Mouse (Mus musculus): Measurements from ENCODE around the gene Xylt1. TPM values are rescaled to one million over a fixed set of nuclear protein-coding genes. Genes with fewer than 3 reads are reported as not detected.

Gene Xylt1
- total RNA-seq (2021), result 1 to 10 TPM; 1.8 to 2.4 TPM
- long read RNA-seq, experiment 1, result 0 reads
- long read RNA-seq, experiment 2, partial matches to known transcripts, result 0 of 1 reads
- long read RNA-seq, experiment 2, other reads (novel, unspliced or antisense), result 1 of 1 reads

DNA sequence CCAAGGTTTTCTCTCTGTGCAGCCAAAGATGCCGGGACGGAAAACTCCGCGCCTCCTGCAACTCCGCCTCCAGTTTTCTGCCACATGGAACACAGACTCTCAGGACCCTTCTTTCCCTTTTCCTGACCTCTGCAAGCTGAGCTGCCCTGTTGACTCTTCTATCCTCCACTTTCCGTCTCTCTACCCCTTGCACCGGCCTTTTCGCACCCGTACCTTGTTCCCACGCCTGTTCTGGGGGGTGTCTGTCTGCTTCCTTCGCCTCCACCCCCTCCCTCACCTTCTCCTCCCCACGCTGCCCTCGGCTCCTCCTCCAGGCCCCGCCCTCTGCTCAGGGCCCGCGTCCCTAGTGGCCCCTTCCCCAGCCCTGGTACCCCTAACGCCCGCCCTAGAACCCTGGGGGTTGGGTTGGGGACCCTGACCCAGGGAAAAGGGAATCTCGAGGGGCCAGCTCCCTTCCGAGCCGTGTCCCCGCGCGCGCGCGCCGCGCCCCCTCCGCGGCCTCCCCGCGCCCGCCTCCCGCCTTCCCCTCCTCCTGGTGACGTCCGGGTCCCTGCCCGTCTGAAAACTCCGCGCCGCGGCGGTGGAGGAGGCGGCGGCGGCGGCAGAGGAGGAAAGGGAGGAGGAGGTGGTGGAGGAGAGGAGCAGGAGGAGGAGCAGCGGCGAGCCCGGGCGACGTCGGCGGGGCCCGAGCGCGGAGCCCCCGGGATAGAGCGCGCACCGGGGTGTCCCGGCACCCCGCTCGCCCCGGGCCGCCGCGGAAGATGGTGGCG, at the start of gene Xylt1:
Gene Xylt1 (plus strand): TSS at position 562 of the 770 bp plus-strand sequence.
- DNase-seq, result peak; percentile 85 to 90

DNA sequence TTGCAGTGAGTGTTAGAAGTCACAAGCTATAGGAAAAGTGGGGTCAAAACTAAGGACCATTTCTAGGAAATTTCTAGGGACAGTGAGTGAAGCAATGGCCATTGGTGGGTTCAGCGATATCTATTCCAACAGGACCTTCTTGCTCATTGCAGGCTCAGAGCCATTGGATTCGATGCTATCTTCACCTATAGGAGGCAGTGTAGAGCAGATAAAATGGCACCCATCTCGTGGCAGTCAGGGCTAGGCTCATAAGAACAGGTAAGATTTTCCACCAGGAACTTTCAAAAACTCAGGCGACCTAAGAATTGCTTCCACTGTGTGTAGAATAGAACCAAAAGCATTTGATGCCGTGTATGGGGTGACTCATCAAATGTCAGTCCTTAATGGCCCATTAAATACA, 46.8 kb upstream of the Xylt1 start:
- no peak for DNase-seq

DNA sequence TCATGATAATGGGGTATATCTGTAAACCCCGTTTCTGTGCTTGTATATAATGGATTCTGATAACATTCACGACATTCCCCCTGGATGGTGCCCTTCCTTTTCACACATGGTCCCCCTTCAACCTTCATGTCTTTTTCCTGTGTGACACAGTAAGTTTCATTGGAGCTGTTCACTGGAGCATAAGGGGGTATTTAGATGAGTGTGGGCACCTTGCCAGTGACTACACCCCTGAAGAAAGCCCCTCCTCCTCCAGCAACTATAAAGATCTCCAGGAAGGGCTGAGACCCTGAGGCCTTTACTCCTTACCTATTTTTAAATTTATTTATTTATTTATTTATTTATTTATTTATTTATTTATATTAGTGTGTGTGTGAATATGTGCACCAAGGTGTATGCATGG, 24.5 kb upstream of the Xylt1 start:
- DNase-seq, result no peak

DNA sequence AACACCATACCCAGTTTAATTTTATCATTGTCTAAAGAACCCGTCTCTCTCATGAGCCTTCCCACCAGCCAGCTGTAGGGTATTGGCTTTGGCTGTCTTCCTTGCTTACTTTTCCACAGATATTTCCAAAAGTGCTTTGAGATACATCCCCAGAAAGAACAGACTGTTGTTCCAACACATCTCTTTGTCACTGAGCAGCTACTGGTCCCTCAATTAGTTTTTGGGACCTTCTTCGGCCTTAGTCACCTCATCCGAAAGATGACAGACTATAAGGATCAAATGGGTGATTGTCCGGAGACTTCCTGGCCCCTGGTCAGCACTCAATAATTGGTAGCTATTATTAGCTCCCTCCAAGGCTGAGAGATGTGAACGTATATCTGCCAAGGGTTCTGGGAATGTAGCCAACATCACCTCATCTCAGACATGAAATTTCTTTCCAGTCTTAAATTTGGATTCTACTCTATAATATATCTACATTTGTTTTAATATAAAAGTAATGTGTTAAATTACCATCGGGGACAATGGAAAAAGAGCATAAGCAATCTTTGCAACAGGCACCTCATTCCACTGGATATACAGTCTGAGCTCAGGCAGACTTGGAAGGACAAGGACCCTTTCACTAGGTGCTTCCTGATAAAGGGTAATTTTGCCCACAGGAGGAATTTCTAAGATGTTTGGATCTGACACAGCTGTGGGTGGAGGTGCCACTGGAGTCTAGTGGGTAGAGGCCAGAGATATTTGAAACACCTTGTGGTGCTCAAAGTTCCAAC, 23.2 kb upstream of the Xylt1 start:
- no peak for DNase-seq

DNA sequence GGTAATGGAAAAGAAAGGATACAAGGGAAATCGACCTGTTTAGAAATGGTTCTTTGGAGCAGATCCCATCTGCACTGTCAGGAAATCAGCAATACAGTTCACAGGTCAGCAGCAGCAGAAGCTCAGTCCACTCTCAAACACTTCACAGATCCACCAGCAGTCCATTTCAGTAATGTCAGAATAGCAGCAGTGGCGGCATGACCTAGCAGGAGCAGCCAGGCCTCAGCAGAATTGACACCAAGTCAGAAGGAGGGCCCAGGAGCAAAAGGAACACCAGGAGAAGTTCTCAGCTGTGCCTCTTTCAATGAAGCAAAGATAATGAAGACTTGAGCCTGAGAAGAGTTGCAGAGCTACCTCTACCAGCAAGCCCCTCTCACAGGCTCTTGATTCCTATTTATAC, 19.5 kb upstream of the Xylt1 start:
- no peak for DNase-seq

DNA sequence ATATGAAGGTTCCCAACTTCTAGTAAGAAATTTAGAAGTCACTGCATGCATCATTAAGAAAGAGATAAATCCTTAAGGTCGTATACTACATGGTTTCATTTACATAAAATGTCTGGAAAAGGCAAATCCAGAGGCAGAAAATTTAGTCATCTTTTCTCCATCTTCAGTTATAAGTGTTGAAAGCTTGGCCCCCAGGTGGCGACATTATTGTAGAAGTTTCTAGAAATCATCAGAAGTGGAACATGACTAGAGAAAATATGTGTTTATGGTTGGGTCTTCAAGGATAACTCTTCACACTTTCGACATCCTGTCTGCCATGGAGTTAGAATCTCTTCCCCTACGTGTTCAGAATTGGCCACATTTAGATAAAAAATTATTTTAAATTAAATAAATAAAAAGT, 18.3 kb upstream of the Xylt1 start:
- DNase-seq, result no peak

DNA sequence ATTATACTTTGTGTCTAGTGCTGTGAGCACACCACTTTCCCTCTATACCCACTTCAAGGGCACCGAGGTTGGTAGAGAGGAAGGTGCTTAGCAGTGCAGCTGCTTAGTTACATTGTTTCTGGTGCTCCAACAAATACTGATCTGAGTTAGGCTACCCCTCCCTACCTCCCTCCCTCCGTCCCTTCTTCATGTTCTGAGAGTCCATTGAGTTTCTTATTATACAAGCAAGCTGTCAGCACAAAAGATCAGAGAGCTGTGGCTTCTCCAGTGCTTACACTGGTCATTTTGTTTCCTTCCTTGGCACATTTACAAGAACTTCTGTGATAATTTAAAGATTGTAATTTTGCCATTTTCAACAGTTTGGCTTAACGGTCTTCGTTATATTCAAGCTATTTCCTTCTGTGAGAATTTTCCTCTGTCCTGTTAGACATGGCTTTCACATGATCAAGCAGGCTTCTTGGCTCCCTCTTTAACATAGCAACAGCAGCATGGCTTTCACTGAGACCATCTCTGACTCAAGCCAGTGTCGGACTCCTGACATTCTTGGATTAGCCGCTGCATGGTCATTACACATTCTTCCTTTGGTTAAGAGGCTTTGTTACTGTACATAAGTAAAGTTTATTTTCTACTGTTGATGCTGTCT, 12.0 kb upstream of the Xylt1 start:
- no peak for DNase-seq

DNA sequence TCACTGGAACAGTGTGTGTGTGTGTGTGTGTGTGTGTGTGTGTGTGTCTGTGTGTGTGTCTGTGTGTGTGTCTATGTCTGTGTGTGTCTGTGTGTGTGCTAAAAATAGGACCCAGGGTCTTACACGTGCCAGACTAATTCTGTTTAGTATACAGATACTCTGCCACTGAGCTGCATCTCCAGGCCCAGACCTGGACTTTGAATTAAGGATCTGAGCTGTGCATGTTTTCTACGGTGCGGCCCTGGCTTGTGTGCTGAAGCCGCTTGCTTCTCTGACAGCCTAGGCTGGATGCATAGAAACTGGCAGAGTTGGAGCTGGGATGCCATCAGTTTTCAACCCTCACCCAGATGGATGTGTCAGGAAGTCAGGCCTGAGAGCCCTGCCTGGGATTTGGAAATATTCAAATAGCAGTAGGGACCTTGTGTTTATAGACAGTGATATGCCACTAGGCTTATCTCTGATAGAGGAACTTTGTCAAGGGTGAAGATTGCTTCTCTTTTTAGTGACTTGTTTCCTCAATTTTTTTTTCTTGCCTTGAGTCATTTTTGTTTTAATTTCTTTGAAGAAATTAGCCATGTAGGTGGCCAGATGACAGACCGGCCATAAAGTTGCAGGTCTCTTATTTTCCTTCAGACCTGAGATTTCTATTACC, 11.4 kb upstream of the Xylt1 start:
- DNase-seq, result no peak

DNA sequence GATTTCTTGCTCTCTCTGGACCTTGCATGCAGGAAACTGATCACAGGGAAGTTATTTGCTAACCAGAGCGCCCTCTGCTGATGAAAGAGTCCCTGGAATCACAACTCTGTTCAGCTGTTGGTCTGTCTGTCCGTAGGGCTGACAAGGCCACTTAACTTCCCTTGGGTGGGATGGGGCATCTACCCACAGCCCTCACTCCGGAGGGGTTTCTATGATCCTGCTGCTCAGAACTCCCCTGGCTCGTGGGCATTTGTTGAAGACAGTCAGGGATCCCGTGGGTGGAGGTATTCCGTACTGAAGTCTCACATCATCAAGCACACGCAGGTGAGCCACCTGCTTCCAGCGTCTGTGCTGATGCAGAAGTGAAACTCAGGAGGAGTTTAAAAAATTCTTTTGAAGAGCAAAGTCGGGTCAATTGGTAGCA, 4.9 kb upstream of the Xylt1 start:
- DNase-seq, result peak; percentile 55 to 86

DNA sequence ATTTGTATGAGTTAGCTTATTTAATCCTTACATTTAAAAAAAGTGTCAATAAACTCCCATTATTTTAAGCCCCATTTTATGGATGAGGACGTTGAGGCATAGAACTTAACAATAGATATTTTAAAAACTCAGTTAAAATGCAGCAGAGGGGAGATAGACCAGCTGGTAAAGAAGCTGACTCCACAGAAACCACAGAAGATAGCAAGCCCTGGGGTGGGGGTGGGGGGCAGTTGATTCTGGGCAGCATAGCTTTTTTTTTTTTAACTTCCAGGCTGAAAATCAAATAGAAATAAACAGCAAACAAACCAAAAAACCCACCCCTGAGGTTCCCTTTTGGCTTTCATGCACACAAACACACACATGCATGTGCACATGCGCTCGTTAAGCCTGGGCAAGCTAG, 3.6 kb upstream of the Xylt1 start:
- no peak for DNase-seq

DNA sequence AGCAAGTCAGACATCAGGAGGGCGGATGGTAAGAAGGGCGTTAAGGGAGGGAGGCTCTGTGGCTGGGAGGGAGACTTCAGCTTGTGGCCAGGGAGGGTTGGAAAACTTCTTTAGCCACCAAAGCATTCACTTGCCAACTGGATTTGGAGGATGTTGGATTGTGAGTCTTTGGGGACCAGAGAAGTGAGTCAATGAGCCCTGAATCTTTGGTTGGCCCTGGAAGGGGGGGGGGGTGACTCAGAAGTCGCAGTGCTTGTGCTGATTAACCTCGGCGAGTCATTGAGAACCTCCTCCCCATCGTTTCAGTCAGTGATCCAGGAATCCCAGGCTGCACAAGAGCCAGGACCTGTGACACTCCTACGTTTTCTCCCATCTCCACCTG, 752 bp upstream of the Xylt1 start:
- DNase-seq, result peak; percentile 39 to 65

DNA sequence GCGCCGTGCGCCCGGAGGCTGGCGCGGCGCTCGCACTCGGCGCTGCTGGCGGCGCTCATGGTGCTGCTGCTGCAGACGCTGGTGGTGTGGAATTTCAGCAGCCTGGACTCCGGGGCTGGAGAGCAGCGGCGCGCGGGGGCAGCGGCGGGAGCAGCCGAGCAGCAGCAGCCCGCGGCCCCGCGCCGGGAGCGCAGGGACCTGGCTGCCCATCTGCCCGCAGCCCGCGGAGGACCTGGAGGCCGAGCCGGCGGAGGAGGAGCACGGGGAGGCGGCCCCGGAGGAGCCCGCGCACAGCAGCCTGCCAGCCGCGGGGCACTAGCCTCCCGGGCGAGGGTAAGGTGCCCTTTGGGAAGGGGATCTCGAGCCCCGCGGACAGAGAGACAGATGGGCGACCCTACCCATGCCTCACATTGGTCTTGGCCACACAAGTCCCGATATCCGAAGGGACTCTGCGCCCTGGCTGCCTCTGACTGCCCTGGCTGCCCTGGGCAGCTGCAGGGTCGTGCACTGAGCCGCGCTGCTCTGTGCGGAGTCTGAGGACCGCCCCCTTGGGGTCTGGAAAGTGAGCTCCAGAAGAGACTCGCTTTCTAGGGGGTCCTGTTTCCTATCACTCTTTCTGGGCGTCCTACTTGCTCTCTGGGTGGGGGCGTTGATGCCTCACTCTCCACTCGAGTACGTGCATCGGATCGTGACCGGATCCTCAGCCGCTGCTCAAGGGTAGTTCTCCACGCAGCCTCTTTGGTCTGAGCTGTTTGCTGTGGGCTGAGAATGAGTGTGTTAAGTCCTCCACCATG, 606 bp downstream of the Xylt1 start:
- no peak for DNase-seq

DNA sequence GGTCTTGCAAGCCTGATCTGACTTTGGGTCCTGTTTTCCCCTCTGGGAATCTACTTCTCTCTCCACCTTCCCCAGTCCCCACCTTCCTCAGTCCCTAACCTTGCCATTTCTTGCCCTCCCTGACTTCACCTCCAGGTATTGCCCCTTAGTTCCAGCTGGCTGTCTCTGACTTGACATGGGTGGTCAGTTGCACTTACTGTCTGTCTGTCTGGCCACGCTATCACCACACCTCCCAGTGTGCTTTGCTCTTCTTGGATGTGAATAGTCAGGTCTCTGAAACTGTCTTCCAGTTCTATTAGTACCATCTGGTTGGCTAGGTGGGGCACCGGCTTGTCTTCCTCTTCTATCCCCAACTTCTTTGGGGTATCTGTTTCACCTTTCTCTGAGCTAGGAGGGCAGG, 1.2 kb downstream of the Xylt1 start:
- peak in 1 of 2 experiments; percentile 37 for DNase-seq

DNA sequence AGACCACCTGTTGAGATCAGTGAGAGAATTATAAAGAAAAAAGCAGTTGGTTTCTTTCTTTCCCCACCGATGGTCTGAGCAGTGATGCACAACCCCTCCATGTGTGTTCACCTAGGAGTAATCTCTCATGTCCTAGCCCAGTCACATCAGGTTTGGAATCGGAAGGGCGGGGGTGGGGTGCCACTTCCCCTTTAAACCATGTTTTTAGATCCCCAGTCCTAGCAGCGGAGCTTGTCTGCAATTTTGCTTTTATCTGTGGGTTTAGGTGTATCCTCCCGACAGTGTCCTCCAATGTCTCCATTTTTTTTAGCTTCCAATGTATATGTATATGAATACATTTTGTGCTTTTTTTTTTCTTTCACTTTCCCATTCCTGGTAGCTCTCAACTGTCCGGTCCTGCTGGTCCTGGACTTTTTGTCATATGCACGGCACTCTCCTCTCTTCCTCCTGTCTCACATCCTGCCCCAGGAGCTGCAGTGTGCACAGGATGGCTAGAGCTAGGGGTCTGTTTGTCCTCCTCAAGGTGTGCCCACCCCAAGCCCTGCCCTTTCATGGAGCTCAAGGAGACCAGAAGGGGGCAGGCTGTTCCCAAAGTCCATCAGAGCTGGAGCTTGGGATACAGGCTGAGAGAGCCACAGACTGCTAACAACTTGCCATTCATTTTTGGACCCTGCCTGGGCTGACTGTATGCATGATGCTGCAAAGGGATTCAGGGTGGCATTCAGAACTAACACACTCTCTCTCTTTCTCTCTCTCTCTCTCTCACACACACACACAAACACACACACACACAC, 2.6 kb downstream of the Xylt1 start:
- DNase-seq, result peak; percentile 41 to 54

DNA sequence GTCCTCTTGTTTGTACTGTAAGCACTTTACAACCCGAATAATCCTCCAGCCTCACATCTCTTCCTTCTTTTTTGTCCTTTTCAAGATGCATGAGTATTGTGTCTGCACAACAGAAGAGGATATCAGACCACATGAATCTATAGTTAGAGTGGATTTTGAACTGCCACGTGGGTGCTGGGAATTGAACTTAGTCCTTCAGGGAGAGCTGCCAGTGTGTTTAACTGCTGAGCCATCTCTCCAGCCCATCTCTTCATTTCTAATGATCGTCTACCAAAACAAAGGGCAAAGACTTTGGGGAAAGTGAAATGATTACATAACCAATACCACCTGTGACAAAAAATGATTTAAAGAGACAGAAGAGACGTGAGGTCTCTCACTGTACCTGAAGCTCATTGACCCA, 5.6 kb downstream of the Xylt1 start:
- no peak for DNase-seq

DNA sequence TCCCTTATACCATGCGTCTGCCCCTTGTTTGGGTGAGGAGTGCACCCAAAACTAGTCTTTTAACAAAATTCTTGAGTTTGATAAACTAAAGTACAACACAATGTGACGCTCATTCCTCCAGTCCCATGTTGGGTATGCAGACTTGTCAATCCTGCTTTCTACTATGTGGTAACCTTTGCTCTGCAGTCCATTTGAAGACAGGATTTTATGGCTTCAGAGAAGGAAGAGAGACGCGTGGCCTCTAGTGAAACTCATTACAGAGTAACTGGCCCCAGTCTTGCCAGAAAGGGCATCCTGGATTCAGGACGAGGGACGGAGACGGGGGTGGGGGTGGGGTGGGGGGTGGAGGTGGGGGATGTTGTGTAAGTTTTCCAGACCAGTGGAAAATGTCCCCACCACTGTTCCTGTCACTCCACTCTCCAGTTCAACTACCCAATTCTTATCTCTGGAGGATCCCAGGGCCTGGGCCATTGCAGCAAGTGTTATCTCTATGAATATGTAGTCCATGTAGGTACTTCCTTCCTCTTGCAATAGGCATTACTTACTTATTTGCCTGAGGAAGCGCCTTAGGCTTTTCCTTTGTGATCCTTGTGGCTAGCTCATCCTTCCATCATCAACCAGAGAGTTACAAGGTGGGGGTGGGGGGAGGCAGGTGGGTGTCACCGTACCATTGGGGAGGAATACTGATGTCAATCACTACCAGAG, 7.7 kb downstream of the Xylt1 start:
- no peak for DNase-seq

DNA sequence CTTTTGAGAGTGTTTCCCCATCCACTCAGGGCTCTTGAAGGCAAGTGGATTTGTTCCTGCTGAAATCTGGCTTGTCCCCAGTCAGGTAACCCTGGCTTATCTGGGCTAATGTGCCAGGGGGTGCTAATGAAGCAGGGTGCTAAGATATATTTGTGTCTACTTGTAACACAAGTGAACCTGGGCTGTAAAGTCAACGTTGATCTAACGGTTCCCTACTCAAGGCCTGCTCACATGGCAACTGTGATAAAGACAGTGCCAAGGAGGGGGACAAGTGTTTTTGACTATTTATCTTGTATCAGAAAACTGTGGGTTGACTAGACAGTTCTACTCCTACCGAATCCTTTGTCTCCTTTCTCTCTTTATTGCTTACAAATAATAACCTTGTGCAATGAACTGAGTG, 8.3 kb downstream of the Xylt1 start:
- DNase-seq, result no peak

DNA sequence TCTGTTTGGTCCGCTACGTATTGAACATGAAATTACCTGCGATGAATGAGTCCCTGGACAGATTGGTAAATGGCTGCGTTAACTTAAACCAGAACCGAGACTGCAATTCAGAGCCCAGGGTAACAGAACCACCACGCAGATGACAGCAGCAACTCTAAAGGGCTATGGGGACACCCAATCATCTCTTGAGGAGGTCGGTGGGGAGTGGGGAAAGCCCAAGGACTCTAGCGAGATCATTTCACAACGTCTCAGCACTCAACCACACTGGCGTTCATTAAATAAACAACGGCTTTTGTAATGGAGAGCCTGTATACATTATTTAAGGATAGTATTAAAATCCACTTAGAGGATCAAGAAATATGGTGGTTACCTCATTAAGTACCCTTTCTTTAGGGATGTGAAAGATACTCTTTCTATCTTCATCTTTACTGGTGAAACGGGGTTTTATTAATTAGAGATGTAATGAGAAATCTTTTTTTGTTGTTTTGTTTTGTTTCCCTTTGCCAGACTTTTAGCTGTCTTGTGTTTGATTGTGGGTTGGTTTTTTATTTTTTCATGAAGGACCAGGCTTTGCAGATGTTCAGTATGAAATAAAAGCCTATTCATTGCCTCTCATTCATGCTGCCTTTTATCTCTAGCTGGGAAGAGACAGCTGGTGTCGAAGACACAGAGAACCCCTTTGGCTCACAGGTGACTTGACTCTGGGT, 12.2 kb downstream of the Xylt1 start:
- no peak for DNase-seq

DNA sequence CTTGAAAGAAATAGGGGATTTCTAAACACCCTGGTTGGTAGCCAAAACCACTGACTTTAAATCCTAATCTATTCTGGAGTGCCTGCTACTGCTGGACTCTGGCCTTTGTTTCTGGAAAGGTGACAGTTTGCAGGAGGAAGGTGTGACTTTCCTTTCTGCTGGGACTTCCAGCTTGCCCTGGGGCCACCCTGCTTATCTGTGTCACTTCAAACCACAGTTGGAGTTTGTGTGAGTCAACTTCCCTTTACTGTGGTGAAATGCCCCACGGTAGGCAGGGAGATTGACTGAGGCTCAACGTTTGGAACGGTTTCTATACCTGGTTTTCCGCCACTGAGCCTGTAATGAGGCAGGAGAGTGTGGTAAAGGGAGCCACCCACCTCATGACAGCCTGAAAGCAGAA, 13.2 kb downstream of the Xylt1 start:
- no peak for DNase-seq

Measured in heart, adult 18-20 months (tissue).